Mouse (Mus musculus) left cerebral cortex, postnatal 4 days (tissue): Measurements from ENCODE around the gene Vmn1r163. TPM values are rescaled to one million over a fixed set of nuclear protein-coding genes. Genes with fewer than 3 reads are reported as not detected.
"Not testable (repeated sequence)": the region's sequence is repeated elsewhere in the genome, so short reads cannot be mapped to it uniquely, and the experiment has no call there.

Source experiments
- DNase-seq: peaks from one replicate; pipeline ENCODE4 v3.0.0-alpha.2; 2022
- intact Hi-C: fragments of 180-260 bp; cut with DNase I; formaldehyde crosslinking; loops from one replicate; pipeline ENCODE4 v1.15.1; 2025
- total RNA-seq, 2 experiments: library from RNA; stranded (reverse); gene quantifications; 2 replicates each; pipeline ENCODE4 v1.2.3; 2021

Vmn1r163 gene
- not detected for total RNA-seq

DNA sequence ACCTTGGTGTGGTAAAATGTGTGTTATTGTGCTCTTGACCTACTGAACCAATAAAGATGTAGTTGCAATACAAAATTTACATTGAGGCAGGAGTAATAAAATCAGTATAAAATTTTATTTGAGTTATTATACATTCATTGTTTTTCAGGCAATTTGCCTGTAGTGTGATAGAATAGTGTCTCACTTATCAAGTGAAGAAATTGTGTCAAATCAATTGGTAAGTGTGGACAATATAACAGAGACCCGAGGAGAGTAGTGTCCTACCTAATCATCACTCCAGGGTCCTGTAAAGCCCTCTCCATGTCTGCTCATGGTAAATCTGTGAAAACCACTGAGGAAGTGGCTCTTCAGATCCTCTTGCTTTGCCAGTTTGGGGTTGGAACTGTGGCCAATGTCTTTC lies at the start of gene Vmn1r163:
Vmn1r163 (plus strand) TSS at position 301 of the 400 bp plus-strand sequence.
- DNase-seq, intact Hi-C loops: not testable (repeated sequence)

DNA sequence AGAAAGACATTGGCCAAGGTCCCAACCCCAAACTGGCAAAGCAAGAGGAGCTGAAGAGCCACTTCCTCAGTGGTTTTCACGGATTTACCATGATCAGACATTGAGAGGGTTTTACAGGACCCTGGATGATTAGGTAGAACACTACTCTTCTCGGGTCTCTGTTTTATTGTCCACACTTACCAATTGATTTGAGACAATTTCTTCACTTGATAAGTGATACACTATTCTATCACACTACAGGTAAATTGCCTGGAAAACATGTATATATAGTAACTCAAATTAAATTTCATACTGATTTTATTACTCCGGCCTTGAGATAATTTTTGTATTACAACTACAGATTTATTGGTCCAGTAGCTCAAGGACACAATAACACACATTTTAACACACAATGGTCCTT lies 35.5 kb upstream of the Vmn1r163 start, which contains the start of gene Gm4216:
Gm4216 (minus strand) TSS at position 101 of the 400 bp plus-strand sequence.
- intact Hi-C loops, DNase-seq: not testable (repeated sequence)

DNA sequence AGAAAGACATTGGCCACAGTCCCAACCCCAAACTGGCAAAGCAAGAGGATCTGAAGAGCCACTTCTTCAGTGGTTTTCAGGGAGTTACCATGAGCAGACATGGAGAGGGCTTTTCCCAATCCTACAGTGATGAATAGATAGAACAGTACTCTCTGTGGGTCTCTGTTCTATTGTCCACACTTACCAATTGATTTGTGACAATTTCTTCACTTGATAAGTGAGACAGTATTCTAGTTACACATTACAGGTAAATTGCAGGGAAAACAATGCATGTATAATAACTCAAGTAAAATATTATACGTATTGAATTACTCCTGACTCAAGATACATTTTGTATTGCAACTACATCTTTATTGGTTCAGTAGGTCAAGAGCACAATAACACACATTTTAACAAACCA lies 12.0 kb downstream of the Vmn1r163 start, which contains the start of gene Gm8720:
Gm8720 (minus strand) TSS at position 101 of the 400 bp plus-strand sequence.
- intact Hi-C loops, DNase-seq: not testable (repeated sequence)

Other genes starting within 250 kb of the Vmn1r163 start
- not detected for gene Vmn1r159, start 211.9 kb upstream of the Vmn1r163 start, total RNA-seq
- not detected for gene Vmn1r160, start 184.3 kb upstream of the Vmn1r163 start, total RNA-seq
- gene Gm4214, start 70.9 kb upstream of the Vmn1r163 start, total RNA-seq: not detected
- not detected for gene Gm4216, start 35.6 kb upstream of the Vmn1r163 start, total RNA-seq
- gene Gm8720, start 11.9 kb downstream of the Vmn1r163 start, total RNA-seq: not detected
- not detected for gene Gm10662, start 88.9 kb downstream of the Vmn1r163 start, total RNA-seq
- not detected for gene Vmn1r165, start 161.8 kb downstream of the Vmn1r163 start, total RNA-seq
- not detected for gene Vmn1r166, start 196.1 kb downstream of the Vmn1r163 start, total RNA-seq
- gene Gm6902, start 223.4 kb downstream of the Vmn1r163 start, total RNA-seq: not detected
- gene Nlrp4e, start 245.7 kb downstream of the Vmn1r163 start, total RNA-seq: not detected